Mouse (Mus musculus) adrenal gland, postnatal 25 days (tissue): ENCODE data around the gene Rasgrf1. TPM values are rescaled to one million over a fixed set of nuclear protein-coding genes. Genes with fewer than 3 reads are reported as not detected.

Experiments used
- total RNA-seq: library from RNA; stranded (reverse); gene quantifications from 2 replicates; pipeline ENCODE4 v1.2.3, GENCODE M21; 2021

Rasgrf1 gene
- total RNA-seq, 1 experiment from 2014 or later = 15.4 TPM

Other genes starting within 250 kb of the Rasgrf1 start
- 80.1 and 92.7 TPM in 2 replicates for gene Tmed3, start 204.8 kb upstream of the Rasgrf1 start, total RNA-seq
- gene Ankrd34c, start 171.4 kb upstream of the Rasgrf1 start, total RNA-seq = not detected in 2 replicates
- gene Ctsh, start 144.2 kb downstream of the Rasgrf1 start, total RNA-seq = 137 and 159 TPM in 2 replicates
- 307 and 354 TPM in 2 replicates for gene Morf4l1, start 204.9 kb downstream of the Rasgrf1 start, total RNA-seq